Mouse (Mus musculus): ENCODE measurements around the gene Elmo2.

DNA sequence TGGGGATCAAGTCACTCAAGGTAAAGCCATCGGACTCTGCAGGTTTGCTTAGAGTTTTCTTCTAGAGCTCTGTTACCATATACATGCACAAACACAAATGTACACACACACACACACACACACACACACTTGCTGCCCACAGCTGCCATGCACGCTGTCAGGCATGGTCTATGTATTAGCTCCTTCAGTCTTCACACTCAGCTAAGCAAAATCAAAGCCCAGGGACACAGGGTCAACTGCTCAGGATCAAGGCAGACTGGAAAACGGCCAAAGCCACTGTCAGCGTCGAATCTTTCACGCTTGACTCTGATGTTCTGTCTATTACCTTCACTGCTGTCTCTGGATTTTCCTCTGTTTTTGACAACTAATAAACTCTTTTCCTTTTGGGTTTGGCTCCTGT lies 25.4 kb downstream of the Elmo2 start:
- TF ChIP-seq POLR2A (IDR thresholded peaks at IDR 0.05; ENCODE audit: low read depth, low read length) (no peak), JUND (conservative IDR thresholded peaks at IDR 0.05; ENCODE audit: low read depth, low read length) (no peak), CTCF (conservative IDR thresholded peaks at IDR 0.05 in 1 of 2, IDR thresholded peaks at IDR 0.05 in 1 of 2; ENCODE audit: low read depth in 2 of 2, low read length in 2 of 2) (no peak), MYC (IDR thresholded peaks at IDR 0.05; ENCODE audit: low read depth, low read length) (no peak), MAZ (IDR thresholded peaks at IDR 0.05; ENCODE audit: low read depth, low read length) (no peak), KAT2A (IDR thresholded peaks at IDR 0.05; ENCODE audit: insufficient replicate concordance, low read length) (no peak), MAX (IDR thresholded peaks at IDR 0.05; ENCODE audit: low read length) (no peak), MXI1 (IDR thresholded peaks at IDR 0.05; ENCODE audit: low read depth, low read length) (no peak), USF1 (IDR thresholded peaks at IDR 0.05; ENCODE audit: low read depth, low read length) (no peak), SMC3 (IDR thresholded peaks at IDR 0.05; ENCODE audit: low read depth, low read length) (no peak), MAFK (IDR thresholded peaks at IDR 0.05; ENCODE audit: insufficient replicate concordance, low read length) (no peak), TBP (conservative IDR thresholded peaks at IDR 0.05; ENCODE audit: low read depth, low read length) (no peak), POLR2AphosphoS2 (IDR thresholded peaks at IDR 0.05; ENCODE audit: low read depth, low read length) (no peak)
